Mouse (Mus musculus): ENCODE data around the gene D11Wsu47e.

GRCm38 (mm10) chr11:113737912-113738311 is 53.7 kb downstream of the D11Wsu47e start:
- TF ChIP-seq CTCF (IDR thresholded peaks at IDR 0.05), result no peak
- no peak for TF ChIP-seq EP300 (IDR thresholded peaks at IDR 0.05)
